Mouse (Mus musculus): ENCODE measurements around the gene Grin2b. TPM values are rescaled to one million over a fixed set of nuclear protein-coding genes. Genes with fewer than 3 reads are reported as not detected.
"Not testable (repeated sequence)": the region's sequence is repeated elsewhere in the genome, so short reads cannot be mapped to it uniquely, and the experiment has no call there.

Grin2b gene
- total RNA-seq, 2 experiments from 2014 or later, result under 0.01 to 0.03 TPM

DNA sequence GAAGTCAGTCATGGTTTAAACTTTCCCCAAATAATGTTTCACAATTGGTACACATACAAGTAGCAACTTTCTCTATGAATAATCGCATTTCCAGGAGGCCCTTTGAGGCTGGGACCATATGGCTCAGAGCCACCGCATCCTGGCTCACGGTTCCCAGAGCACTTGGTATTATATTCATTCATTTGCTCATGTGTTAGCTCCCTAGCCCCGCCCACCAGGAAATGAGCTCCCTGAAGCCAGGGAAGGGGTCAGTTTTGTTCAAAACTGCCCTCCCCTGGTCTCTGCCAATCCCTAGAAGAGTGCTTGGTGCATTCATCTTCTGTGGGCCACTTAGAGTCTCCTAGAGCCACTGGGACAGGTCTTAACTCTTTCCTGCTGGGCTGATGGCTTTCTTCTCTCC, 344.3 kb downstream of the Grin2b start:
- intact Hi-C loops (cut with DNase I), result loop anchor here (1.0 to 10.0 kb wide), 2 partner anchors 304 to 385 kb away; no protein-coding TSS in a partner anchor
- DNase-seq (ENCODE audit: low spot score), result no peak

DNA sequence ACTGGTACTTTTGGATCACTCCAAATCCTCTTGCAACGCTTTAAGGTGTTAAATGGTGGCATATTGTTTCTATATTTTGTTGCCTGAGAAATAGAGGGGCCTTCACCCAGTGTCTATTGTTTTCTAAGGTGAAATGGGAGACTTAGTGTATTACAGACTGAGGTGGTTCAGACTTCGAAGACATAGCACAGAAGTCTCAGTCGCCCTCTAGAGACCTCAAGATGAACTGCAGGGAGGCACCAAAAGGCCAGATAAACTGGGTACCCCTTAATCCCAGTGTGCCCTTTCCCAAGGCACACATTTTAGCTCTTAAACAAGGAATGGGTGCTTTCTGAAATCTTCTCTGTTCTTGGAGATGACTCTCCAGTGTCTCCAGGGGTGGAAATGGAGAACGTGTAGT, 345.4 kb downstream of the Grin2b start:
- intact Hi-C loops (cut with DNase I), result loop anchor here (1.0 to 10.0 kb wide), 2 partner anchors 303 to 384 kb away; no protein-coding TSS in a partner anchor
- DNase-seq (ENCODE audit: low spot score), result no peak

DNA sequence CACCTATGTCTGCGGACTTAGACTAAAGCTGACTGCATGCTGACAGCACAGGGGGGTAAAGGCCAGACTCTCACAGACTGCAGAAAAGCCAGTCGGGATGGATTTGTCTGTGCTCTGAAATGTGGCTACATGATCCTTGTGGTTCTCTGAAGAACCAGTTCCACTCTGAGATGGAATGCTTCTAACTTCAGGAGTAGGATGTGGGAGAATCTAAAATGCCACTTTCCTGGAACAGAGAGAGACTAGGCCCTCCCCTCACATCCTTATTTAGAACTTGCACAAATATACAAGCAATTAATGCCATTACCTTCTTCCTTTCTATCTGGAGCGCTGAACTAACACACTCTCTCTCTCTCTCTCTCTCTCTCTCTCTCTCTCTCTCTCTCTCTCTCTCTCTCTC, 346.0 kb downstream of the Grin2b start:
- intact Hi-C loops (cut with DNase I), result loop anchor here (10.0 kb wide), 1 partner anchor 303 kb away; no protein-coding TSS in a partner anchor
- DNase-seq (ENCODE audit: low spot score), result no peak

DNA sequence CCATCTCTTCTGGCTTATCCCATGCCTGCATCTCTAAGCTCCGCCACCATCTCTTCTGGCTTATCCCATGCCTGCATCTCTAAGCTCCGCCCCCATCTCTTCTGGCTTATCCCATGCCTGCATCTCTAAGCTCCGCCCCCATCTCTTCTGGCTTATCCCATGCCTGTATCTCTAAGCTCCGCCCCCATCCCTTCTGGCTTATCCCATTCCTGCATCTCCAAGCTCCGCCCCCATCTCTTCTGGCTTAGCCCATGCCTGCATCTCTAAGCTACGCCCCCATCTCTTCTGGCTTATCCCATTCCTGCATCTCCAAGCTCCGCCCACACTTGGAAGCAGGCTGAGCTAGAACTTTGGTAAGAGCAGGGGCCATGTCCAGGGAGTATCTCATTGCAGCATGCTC, 346.5 kb downstream of the Grin2b start:
- DNase-seq (ENCODE audit: low spot score), result not testable (repeated sequence)
- intact Hi-C loops (cut with DNase I), result loop anchor here (10.0 kb wide), 1 partner anchor 302 kb away; no protein-coding TSS in a partner anchor

DNA sequence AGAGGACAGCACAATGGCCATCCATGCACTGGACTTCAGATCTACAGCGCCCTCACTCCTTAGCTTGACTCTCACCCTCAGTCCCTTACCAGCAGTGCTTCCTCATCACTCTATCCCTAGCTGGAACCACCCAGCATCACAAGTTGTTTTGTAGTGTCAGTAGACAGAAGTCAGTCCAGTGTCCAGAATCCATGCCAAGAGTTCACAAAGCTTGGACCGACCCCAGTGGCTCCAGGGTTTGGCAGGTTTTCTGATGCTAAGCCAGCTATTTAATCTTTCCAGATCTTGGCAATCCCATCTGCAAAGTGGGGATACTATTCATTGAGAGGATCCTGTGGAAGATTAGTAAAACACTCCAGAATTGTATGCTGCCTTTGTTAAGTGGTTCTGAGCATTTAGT, 355.9 kb downstream of the Grin2b start:
- DNase-seq (ENCODE audit: low spot score), result no peak
- intact Hi-C loops (cut with DNase I), result no loop called here

DNA sequence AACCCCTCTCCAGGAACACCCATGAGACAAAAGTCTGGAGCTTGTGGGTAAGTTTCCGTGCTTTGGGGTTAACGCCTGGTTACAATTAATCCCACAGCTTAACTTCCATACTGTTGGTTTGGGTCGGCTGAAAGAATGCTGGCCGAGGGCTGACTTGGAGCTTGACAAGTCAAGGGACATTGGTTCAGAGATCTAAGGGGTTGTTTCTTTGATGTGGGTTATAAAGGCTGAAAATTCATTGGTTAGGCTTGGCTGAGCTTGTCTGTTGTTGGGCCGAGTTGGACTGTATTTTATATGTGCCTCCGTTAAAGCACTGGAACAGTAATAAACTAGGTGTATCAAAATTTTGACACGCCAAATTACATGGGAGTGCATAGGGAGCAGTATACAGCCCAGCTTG, 359.6 kb downstream of the Grin2b start:
- no peak for DNase-seq (ENCODE audit: low spot score)
- intact Hi-C loops (cut with DNase I), result no loop called here

DNA sequence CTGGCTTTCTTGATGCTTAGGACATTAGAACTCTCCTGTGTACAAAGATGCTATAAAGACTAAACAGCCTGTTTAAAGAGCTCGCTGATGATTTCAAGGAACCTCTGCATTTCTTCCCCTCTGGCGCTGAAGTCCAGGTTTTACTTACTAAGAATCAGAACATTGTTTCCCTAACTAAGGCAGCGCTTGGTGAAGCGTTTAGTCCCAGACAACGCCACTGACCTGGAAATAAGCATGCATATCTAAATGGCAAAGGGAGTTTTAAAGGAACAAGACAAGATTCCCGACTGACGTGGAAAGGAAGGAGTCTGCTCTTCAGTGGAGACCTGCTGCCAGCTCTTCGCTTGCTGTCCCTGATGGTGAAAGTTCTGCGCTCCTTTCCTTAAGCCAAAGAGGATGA, 367.9 kb downstream of the Grin2b start:
- DNase-seq (ENCODE audit: low spot score), result no peak
- intact Hi-C loops (cut with DNase I), result no loop called here

DNA sequence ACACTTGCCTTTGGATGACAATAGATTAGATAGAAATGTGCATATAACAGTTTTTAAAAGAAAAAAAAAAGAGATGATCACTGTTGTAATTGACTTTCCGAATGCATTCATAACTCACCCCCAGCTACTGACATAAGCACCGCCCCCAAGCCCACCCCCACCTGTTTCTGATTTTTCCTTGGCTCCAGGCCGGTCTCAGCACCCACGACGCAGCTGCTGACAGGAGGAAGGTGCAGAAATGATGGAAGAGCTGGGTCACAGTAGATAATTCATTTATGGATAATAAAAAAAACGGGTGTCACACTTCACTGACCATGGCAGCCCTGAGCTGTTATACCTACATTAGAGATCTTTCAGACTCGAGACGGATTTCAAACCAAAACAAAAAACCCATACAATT, 373.4 kb downstream of the Grin2b start:
- intact Hi-C loops (cut with DNase I), result no loop called here
- DNase-seq (ENCODE audit: low spot score), result no peak

DNA sequence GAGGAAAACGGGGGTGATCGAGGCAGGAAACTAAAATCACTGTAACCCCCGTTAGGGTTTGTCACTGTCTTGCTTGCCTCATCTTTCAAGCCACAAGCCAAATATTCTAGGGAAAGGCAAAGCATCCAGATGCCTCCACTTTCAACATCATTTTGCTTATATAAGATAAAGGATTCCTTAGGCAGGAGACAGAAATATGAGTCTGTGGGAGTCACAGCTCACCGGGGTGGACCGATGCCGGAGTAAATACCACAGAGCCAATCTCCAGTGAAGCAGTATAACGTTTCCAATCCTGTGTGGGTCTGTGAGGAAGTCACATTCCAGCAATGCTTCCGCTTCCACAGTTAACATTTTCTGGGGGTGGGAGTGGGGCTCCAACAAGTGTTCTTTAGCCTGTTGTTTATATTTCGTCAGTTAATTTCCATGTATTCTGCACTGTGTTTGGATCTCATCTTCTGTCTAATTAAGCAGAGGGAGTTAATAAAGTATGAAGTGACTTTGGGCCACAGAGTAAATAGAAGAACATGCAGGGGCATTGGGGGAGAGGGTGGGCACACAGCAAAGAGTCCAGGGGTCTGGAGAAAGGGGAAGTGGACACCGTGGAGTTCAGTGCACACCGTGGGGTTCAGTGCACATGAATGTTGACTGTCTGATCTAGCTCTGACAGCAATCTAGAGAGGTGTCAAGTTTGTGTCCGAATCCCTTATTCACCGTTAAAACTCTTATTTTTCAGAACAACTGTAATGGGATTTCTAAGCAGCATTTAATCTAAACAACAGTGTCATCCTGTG, 374.9 kb downstream of the Grin2b start:
- DNase-seq (ENCODE audit: low spot score), result no peak
- intact Hi-C loops (cut with DNase I), result no loop called here

DNA sequence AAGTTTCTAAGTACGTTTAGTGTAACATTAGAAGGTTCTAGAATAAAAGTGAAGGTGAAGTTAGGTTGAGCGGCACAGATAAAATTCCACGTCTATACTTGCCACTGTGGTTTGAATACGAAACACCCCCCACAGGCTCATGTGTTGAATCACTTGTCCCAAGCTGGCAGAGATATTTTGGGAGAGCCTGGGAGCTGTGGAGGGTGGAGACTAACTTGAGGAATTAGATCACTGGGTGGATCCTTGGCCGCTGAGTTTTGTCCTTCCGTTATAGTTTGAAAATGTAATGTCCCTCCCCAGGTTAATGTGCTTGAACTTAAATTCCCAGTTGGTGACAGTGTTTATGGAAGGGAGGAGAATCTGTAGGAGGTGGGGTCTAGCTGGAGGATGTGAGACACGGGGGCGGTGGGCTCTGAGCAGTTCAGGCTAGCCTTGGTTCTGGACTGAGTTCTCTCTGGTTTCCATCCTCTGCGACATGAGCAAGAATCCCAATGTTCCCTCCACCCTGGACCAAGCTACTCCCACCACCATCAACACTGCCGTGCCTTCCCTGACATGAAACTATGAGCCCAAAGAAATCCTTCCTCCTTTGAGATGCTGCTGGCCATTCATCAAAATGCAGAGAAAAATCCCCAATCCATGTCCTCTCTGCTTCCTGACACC, 375.8 kb downstream of the Grin2b start:
- intact Hi-C loops (cut with DNase I), result no loop called here

DNA sequence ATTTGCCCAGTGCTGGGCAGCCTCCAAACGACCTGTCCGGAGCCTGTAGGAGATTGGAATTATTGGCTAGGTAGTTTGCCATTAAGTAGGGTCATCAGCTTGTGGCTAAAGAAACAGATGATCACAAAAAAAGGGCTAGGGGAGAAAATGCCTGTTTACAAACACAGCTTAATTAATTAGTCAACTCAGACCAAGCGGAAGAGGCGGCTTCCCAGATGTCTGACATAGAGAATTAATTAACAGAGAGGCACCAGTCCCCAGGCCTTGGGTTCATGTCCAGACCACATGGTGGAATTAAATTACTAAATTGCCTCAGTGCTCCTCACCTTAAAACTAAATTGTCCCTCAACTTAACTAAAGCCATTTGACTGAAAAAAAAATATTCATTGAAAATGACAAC, 376.4 kb downstream of the Grin2b start:
- DNase-seq (ENCODE audit: low spot score), result no peak
- intact Hi-C loops (cut with DNase I), result no loop called here

More for the DNA sequence above, 375.8 kb downstream of the Grin2b start:
- DNase-seq (ENCODE audit: low spot score), result no peak

DNA sequence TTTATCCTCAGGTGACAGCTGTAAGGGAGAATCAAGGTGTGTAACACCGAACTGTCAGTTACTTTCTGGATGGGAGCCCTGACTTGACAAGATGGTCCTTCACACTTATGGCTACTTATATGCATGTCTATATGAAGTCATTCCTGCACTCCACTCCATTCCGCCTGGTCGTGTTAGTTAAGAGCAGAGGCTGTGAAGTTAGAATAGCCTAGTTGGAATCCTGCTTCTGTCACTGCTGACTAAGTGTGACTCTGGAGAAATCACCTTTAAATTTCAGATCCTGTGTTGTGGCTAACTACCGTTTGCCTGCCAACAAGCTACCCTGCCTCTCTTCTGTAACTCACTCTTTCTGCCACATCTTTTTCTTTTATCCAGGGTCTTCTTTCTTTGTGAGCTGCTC, 381.9 kb downstream of the Grin2b start:
- no peak for DNase-seq (ENCODE audit: low spot score)
- intact Hi-C loops (cut with DNase I), result no loop called here

DNA sequence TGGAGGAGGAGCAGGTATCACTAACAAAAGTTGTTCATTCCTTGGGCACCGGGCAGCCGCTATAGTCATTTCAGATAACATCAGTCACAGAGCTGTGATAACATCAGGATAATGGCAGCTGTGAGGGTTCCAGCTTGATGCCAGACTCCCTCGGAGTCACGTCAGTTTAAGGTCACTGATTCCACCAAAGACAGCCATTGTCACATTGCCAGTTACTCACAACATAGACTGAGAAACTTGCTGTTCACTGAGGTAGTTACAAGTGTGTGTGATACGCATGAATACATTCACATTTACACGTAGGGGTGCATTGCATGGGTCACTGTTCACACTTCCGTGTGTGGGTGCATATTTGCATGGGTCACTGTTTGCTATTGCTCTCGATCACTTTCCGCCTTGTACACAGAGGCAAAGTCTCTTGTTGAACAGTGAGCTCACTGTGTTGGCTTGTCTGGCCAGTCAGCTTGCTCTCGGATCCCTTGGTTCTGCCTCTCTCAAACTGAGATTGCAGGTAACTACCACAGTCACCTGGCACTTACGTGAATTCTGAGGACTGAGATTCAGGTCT, 383.6 kb downstream of the Grin2b start:
- DNase-seq (ENCODE audit: low spot score), result no peak
- intact Hi-C loops (cut with DNase I), result no loop called here

DNA sequence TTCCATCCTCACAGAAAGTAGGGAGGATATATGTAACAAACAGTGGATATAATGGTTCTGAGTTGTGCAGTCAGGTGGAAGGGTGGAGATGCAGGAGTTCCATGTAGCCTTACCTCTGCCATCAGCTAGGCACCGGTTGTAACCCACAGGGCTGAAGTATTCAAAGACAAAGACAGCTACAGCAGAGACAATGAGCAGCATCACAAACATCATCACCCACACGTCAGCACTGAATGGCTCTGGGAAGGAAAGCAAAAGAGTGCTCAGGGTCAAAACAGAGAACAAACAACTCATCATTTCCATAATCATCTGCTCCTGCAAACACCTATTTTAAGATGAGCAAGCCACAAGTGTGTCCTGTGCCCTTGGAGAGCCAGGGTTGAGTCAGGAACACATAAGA, 398.6 kb downstream of the Grin2b start:
- DNase-seq (ENCODE audit: low spot score), result no peak
- intact Hi-C loops (cut with DNase I), result no loop called here

DNA sequence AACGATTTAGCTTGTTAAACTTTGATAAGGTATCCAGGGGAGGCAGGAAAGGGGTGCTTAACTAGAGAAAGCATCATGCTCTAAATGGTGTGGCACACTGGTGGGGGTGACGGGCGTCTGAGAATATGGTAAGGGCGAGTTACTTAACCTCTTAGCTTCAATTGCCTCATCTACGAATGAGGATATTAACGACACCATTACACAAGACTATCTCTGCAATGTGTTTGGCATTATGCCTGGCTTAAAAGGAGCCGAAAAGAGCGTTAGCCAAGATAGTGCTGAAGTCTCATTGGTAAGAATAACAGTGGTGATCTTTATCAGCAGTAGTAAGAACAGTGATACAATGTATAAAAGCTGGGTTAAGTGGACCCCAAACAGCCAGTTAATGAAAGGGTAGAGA, 405.7 kb downstream of the Grin2b start:
- no peak for DNase-seq (ENCODE audit: low spot score)
- intact Hi-C loops (cut with DNase I), result no loop called here

DNA sequence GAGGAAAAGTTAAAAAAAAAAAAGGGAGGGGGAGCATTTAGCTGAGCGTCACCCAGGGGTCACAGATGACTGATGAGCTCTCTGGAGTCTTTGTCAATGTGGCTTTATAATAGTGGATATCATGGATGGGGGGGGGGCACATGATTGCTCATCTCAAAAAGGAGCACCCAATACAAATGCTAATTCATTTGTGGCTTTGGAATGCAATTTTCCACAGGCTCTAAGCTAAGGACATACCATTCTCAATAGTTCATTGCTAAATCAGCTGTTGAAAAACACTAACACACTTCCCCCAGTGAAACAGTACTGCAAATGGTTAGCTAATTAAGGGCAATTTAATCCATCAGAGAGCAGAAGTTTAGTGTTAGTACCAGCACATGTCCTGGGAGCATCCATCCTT, 414.6 kb downstream of the Grin2b start:
- intact Hi-C loops (cut with DNase I), result no loop called here
- no peak for DNase-seq (ENCODE audit: low spot score)

DNA sequence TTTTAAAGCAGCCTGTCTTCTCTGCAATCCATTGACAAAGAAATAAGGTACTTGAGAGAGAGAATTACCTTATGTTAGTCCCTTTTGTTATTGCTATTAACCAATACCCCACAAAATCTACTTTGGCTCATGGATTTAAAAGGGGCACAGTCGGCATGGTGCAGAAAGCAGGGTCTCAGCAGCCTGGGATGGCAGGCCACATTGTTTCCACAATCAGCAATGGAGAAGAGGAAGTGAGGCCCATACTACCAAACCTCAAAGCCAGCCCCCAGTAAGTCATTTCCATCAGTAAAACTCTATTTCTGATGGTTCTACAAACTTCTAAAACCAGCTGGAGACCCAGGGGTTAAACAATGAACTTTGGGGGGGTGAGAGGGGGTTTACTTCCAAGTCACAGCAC, 417.2 kb downstream of the Grin2b start:
- intact Hi-C loops (cut with DNase I), result no loop called here
- no peak for DNase-seq (ENCODE audit: low spot score)

DNA sequence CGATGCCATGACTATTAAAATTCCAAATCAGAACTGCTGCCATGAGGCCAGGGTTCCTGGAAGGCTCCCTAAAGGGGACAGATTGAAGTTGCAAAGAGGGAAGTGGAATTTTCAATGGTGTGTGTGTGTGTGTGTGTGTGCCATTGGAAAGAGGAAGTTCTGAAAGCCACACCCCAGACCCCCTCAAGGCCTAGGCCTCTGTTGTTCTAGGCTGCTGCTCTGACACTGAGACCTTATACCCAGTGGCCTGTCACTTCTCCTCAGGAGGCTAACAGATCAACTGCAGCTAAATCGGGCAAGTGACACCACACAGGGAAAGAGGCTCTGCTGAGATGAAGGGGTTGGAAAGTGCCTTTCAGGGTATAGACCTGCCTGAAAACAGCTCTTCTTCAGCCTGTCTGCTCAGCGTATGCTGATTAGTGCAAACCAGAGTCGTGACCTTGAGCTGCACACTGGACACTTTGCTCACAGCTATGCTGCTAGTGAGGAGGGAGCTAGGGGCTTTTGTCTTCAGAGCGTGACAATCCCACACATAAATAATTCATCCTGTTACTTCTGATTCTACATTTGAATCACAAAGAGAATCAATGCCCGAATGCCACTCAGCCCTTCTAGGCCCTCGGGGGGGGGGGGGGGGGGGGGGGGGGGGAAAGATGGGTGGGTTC, 424.8 kb downstream of the Grin2b start:
- no peak for DNase-seq (ENCODE audit: low spot score)
- intact Hi-C loops (cut with DNase I), result no loop called here

DNA sequence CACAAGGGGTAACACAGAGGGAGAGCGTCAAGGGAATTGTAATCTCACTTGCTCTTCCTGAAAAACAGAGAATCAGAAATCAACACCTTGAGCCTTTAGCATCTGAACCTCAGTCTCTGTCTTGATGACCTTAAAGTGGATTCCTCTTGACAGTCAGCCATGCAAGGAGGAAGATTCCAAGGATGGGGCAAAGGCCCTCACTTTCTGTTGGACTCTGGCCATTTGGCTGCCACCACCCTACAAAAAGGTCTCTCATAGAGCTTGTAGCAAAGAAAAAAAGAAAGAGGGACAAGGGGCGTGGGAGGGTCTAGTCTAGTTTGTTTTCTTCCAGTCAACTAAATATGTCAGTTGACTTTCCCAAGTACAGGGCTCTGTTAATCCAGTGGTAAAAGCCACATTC, 427.7 kb downstream of the Grin2b start:
- intact Hi-C loops (cut with DNase I), result no loop called here
- no peak for DNase-seq (ENCODE audit: low spot score)

DNA sequence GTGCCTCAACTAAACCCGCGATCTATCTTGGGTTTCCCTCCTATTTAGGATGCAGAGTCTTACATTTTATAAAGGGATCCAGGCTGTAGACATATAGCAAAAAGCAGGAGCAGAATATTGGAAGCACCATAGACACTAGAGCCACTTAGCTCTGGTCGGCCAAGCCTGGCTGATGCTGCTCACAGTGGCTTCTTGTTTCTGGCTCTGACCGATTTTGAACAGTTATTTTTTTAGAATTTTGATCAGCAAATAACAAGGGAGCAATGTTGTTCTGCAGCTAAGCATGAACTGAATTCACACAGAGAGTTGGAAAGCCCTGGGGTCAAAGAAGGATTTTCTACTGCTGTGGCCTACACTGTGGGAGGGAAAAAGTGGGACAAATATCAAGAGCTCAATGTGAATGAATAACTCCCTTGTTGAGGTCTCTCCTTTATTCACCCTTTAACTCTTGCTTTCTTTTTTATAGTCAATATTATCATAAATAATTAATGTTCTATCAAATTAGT, 439.0 kb downstream of the Grin2b start:
- intact Hi-C loops (cut with DNase I), result no loop called here
- DNase-seq (ENCODE audit: low spot score), result no peak
